Mouse (Mus musculus) heart, adult 10 weeks (tissue): Measurements from ENCODE around the gene Olfr554. TPM values are rescaled to one million over a fixed set of nuclear protein-coding genes. Genes with fewer than 3 reads are reported as not detected.

Experiments
- polyA plus RNA-seq: library from polyadenylated mRNA; stranded (reverse); fragments of 350-450 nt; fragmentation: Illumina TruSeq; extraction: RNeasy Lipid Tissue Mini Kit (QIAGEN cat#74804); gene quantifications from one replicate; pipeline ENCODE4 v1.2.3, GENCODE M21; 2014; ENCODE audit warnings: low read depth, low replicate concordance

Gene Olfr554
- polyA plus RNA-seq = not detected

DNA sequence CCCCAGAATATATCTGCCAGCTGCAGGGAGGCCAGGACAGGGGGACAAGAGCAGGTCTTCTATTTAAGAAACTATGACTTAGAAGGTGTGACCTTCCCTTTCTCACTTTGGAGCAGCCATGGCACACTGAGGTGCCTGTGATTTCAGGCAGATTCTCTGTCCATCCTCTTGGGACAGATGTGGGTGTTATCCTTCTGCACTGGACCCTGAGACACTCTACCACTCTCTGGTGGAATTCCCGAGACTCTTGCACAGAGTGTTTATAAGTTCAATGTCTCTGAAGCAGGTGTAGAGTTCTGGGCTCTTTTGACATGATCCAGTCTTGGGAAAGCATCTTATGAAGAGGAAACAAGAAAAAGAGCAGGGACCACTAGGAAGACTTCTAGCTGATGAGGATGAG is at the start of gene Olfr554:
TSS of gene Olfr554 (plus strand) at position 301 of the 400 bp plus-strand sequence.

GRCm38 (mm10) chr7:102591786-102592185 is 46.4 kb upstream of the Olfr554 start, which contains the start of gene Olfr551:
Gene Olfr551, minus strand, starts transcription at chr7:102591886.

GRCm38 (mm10) chr7:102597378-102598031 is 40.7 kb upstream of the Olfr554 start, which contains the start of gene Olfr552:
Gene Olfr552, plus strand, starts transcription at chr7:102597770.

DNA sequence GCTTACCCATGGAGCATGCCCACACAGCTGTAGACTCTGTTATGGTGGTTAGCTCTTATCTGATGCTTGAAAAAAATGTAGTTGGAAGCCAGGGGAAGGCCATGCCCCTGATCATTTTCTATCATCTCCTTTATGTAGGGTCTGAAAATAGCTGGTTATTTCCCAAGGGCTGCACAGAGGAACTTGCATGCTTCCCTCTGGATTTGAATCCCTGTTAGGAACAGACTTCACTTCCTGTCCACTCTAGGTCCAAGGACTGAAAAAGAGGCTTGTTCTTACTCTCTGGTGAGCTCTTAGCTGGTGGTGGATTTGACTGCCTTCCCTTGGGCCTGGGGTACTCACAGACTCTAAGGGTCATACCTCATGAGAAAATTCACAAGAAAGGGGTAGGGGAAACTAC is 20.1 kb upstream of the Olfr554 start, which contains the start of gene Olfr553:
TSS of gene Olfr553 (minus strand) at position 101 of the 400 bp plus-strand sequence.

GRCm38 (mm10) chr7:102658523-102658922 is 20.3 kb downstream of the Olfr554 start, which contains the start of gene Olfr555:
Gene Olfr555, plus strand, starts transcription at chr7:102658823.

DNA sequence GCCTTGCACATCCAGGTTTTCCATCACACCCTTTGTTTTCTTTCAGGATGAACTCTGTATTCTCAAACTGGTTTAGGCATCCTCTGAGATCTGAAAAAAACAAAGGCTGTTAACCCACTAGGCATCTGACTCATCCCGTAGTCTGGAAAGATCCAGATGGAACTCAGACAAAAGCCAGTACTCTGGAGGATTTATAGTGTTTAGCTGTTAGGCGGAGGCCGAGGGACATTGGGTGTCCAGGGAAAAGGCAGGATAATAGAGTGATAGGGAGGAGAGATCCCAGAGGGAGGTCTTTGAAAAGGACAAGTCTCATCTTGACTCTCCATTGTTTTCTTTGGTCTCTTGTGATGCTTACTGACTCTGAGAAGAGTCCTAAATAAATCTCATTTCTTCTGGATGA is 26.4 kb downstream of the Olfr554 start, which contains the start of gene Olfr556:
TSS of gene Olfr556 (plus strand) at position 301 of the 400 bp plus-strand sequence.

DNA sequence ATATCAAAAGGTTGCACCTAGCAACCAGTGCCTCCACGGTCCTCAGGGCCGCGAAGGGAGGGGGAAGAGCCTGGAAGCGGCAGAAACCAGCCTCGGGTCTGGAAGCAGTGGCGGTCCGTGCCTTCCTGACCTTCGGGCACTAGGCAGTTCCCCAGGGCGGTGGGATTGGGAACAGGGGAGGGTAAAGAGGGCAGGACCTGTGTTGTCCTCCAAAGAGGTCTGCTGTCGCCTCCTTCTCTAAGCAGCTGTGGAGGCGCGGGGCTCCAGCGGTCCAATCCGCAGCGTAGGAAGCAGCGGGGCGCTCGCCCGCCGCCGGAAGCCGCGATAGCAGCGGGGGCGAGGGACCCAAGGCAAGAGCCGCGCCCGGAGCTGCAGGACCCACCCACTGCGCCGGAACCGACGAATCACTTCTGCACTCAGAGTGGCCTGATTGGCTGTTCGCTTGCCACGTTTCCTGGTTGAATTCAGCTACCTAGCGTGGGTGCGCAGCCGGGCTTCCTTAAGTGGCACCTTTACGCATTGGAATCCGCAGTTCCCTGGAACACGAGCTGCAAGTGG is 48.8 kb downstream of the Olfr554 start, which contains the start of gene Trim68:
TSS of gene Trim68 (minus strand) at position 384 of the 558 bp plus-strand sequence.

Other genes with a start within 250 kb of the Olfr554 start
- 12.9 TPM for gene Rrm1, start 196.7 kb upstream of the Olfr554 start, polyA plus RNA-seq
- not detected for gene Olfr543, start 156.8 kb upstream of the Olfr554 start, polyA plus RNA-seq
- gene Olfr544, start 150.1 kb upstream of the Olfr554 start, polyA plus RNA-seq = not detected
- gene Olfr545, start 138.9 kb upstream of the Olfr554 start, polyA plus RNA-seq = not detected
- not detected for gene Olfr547, start 103.7 kb upstream of the Olfr554 start, polyA plus RNA-seq
- not detected for gene Olfr548-ps1, start 97.5 kb upstream of the Olfr554 start, polyA plus RNA-seq
- gene Olfr549, start 88.6 kb upstream of the Olfr554 start, polyA plus RNA-seq = not detected
- 6.7 TPM for gene Trim21, start 72.9 kb upstream of the Olfr554 start, polyA plus RNA-seq
- not detected for gene Olfr550, start 67.0 kb upstream of the Olfr554 start, polyA plus RNA-seq
- gene Olfr551, start 46.5 kb upstream of the Olfr554 start, polyA plus RNA-seq = not detected
- not detected for gene Olfr552, start 40.7 kb upstream of the Olfr554 start, polyA plus RNA-seq
- gene Olfr553, start 20.2 kb upstream of the Olfr554 start, polyA plus RNA-seq = not detected
- not detected for gene Olfr555, start 20.4 kb downstream of the Olfr554 start, polyA plus RNA-seq
- gene Olfr556, start 26.5 kb downstream of the Olfr554 start, polyA plus RNA-seq = not detected
- 23.3 TPM for gene Trim68, start 48.9 kb downstream of the Olfr554 start, polyA plus RNA-seq
- gene Olfr557, start 57.5 kb downstream of the Olfr554 start, polyA plus RNA-seq = not detected
- gene Olfr558, start 63.8 kb downstream of the Olfr554 start, polyA plus RNA-seq = 6.0 TPM
- gene Olfr33, start 80.6 kb downstream of the Olfr554 start, polyA plus RNA-seq = not detected
- gene Olfr559, start 89.1 kb downstream of the Olfr554 start, polyA plus RNA-seq = not detected
- 0.39 TPM for gene Olfr560, start 120.9 kb downstream of the Olfr554 start, polyA plus RNA-seq
- gene Olfr78, start 121.0 kb downstream of the Olfr554 start, polyA plus RNA-seq = 3.1 TPM
- gene Olfr561, start 132.8 kb downstream of the Olfr554 start, polyA plus RNA-seq = not detected
- gene Olfr564, start 165.0 kb downstream of the Olfr554 start, polyA plus RNA-seq = not detected
- gene Olfr566, start 220.3 kb downstream of the Olfr554 start, polyA plus RNA-seq = not detected
- gene Olfr568, start 238.7 kb downstream of the Olfr554 start, polyA plus RNA-seq = not detected